Mouse (Mus musculus) erythroblast, embryonic 14.5 days (primary cell): Measurements from ENCODE around the gene Cbx3.

ENCODE experiments used
- GATA1 ChIP-seq: IDR thresholded peaks from 2 replicates; pipeline ENCODE4 v1.6.1; 2012; ENCODE audit warnings: low read length, inconsistent platforms, mixed read lengths
- TAL1 ChIP-seq: IDR thresholded peaks from 3 replicates; pipeline ENCODE4 v1.6.1; 2012; ENCODE audit warnings: low read length, inconsistent platforms, mixed read lengths

DNA sequence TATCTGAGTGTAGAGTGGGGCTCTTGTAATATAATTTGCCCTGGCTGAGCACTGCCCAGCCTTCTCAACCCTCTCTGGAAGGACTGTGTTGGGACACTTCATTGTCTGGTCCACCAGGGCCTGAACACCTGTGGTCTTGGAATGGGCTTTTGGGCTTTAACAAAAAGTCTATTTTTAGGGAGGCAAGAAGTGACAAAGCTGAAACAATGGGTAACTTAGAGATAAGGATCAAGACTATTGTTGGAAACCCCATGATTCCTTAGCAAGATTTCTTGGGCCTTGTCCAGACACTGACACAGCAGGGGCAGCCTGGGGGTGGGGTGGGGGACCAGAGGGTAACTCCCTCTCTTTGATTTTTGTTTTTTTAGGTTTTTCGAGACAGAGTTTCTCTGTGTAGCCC is 40.8 kb downstream of the Cbx3 start:
- no peak for TF ChIP-seq GATA1
- no peak for TF ChIP-seq TAL1
